Mouse (Mus musculus) limb, embryonic 10.5 days (tissue): Measurements from ENCODE around the gene Ccdc155. TPM values are rescaled to one million over a fixed set of nuclear protein-coding genes. Genes with fewer than 3 reads are reported as not detected.
A peak's percentile ranks its signal among the peaks of the same experiment; 100 is the strongest.

Experiments used
- DNase-seq: peaks from one replicate; pipeline ENCODE4 v3.0.0-alpha.2; 2017; ENCODE audit warnings: low spot score
- H3K27ac ChIP-seq: fragments of 300-500 bp; sonication (generic); 2 replicates; pipeline ENCODE4 v1.5.1; 2016; ENCODE audit warnings: mild to moderate bottlenecking
- H3K27me3 ChIP-seq: fragments of 300-500 bp; sonication (generic); 2 replicates; pipeline ENCODE4 v1.6.1; 2016; ENCODE audit warnings: low read depth, mild to moderate bottlenecking; ENCODE audit not compliant: poor library complexity, severe bottlenecking
- H3K36me3 ChIP-seq: fragments of 300-500 bp; sonication (generic); 2 replicates; pipeline ENCODE4 v1.6.1; 2016; ENCODE audit warnings: mild to moderate bottlenecking, moderate library complexity
- H3K4me1 ChIP-seq: fragments of 300-500 bp; sonication (generic); 2 replicates; pipeline ENCODE4 v1.6.1; 2016
- H3K4me3 ChIP-seq: fragments of 300-500 bp; sonication (generic); 2 replicates; pipeline ENCODE4 v1.5.1; 2016; ENCODE audit warnings: mild to moderate bottlenecking, moderate library complexity
- H3K9me3 ChIP-seq: fragments of 300-500 bp; sonication (generic); replicated peaks from 2 replicates; pipeline ENCODE4 v1.6.1; 2016; ENCODE audit warnings: mild to moderate bottlenecking
- WGBS: fragments of 180-500 bp; shearing (Covaris S2); methylation state at CpG from one replicate; pipeline ENCODE4 v1.1.7; 2016; 5-methylcytosine and 5-hydroxymethylcytosine counted together
- polyA plus RNA-seq: library from polyadenylated mRNA; unstranded; fragments of >200 nt; fragmentation: Nextera tagmentation; extraction: Ambion mirVana; gene quantifications from 2 replicates; pipeline ENCODE4 v1.2.1, GENCODE M21; 2016

Gene Ccdc155
- polyA plus RNA-seq, 1 experiment from 2014 or later = 0.68 TPM

DNA sequence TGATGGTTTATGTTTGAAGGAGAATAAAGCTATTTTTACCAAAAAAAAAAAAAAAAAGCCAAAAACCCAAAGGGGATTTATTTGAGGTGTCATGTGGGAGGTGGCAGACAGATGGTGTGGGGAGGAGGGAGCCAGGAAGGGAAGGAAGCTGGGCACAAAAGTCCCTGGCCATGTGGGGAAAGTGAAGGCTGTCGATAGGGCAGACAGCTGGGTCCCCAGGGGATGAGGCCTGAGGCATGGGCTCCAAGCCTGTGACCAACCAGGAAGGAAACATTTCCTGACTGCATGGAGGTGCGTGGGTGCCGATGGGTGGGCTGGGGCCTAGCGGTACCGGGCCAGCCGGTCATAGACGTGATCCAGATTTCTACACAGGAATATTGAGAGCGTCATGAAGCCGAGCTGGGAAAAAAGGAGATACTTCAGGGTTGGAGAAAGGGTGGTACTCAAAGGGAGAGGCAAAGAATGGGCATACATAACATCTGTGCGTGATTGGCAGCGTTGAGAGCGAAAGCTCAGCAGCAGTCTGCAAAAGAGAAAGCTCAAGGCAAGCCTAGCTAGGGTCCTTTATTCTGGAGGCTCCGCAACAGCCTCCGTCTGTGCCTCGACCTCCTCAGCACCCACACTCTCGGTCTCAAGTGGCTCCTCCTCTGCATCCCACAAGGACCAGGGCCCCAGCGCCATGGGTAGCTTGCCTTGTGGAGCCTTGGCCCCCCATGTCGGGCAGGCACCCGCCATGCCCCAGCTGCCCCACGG is 29.1 kb upstream of the Ccdc155 start:
- 26% methylated on average over 20 of the region's 20 CpGs for WGBS
- H3K4me3 ChIP-seq = peak overlapping the region; percentile 29

GRCm38 (mm10) chr7:45232716-45233465 is 28.2 kb upstream of the Ccdc155 start:
- peaks cover 62% of the 10 kb centered on the region for H3K36me3 ChIP-seq
- peak; percentile 33 for DNase-seq
- H3K4me3 ChIP-seq = no peak overlapping the region
- peaks cover 55% of the 10 kb centered on the region for H3K4me1 ChIP-seq
- peaks cover 23% of the 10 kb centered on the region for H3K27me3 ChIP-seq
- 66% methylated on average over 13 of the region's 13 CpGs for WGBS
- H3K27ac ChIP-seq = no peak overlapping the region
- no peaks in the 10 kb centered on the region for H3K9me3 ChIP-seq

More for the DNA sequence above, 29.1 kb upstream of the Ccdc155 start:
- Histone ChIP-seq H3K27ac (peak overlapping the region; percentile 77), H3K27me3 (peaks cover 32% of the 10 kb centered on the region), H3K9me3 (no peaks in the 10 kb centered on the region), H3K36me3 (peaks cover 54% of the 10 kb centered on the region), H3K4me1 (peaks cover 58% of the 10 kb centered on the region)
- peak; percentile 64 for DNase-seq

DNA sequence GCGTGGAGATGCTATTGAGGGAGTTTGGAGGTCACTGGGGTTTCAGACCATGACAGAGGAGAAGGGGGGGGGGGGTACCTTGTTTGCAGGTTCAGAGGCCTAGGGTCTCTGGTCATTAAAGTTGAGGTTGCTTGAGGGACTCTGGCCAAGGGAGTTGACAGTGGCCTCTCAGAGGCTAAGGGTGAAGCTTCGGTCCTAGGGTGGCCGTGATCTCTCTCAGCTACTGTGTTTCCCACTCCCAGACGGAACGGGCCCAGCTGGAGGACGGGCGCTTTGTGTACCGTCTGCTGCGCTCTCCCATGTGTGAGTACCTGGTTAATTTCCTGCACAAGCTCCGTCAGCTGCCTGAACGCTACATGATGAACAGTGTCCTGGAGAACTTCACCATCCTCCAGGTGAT is 27.2 kb upstream of the Ccdc155 start:
- H3K36me3 ChIP-seq = peaks cover 72% of the 10 kb centered on the region
- WGBS = 88% methylated on average over 11 of the region's 11 CpGs
- peaks cover 14% of the 10 kb centered on the region for H3K27me3 ChIP-seq
- peaks cover 52% of the 10 kb centered on the region for H3K4me1 ChIP-seq
- H3K27ac ChIP-seq = no peak overlapping the region
- H3K4me3 ChIP-seq = no peak overlapping the region
- peak; percentile 31 for DNase-seq
- H3K9me3 ChIP-seq = no peaks in the 10 kb centered on the region

DNA sequence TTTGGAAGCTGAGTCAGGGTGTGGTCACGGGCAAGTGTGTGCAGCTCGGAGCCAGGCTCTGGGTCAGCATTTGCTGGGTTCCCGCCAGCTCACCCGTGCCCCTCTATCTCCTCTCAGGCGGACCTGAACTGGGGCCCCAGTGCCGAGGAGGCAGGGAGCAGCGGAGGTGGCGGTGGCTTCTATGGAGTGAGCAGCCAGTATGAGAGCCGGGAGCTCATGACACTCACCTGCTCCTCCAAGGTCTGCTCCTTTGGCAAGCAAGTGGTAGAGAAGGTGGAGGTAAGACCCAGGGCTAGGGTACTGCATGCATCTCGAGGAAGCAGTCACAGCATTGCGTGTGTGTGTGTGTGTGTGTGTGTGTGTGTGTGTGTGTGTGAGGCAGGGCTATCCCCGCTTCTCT is 26.5 kb upstream of the Ccdc155 start:
- Histone ChIP-seq H3K36me3 (peaks cover 79% of the 10 kb centered on the region), H3K27me3 (peaks cover 6% of the 10 kb centered on the region), H3K9me3 (no peaks in the 10 kb centered on the region), H3K27ac (no peak overlapping the region), H3K4me3 (no peak overlapping the region), H3K4me1 (peaks cover 50% of the 10 kb centered on the region)
- DNase-seq = peak; percentile 32
- WGBS = 92% methylated on average over 12 of the region's 12 CpGs

DNA sequence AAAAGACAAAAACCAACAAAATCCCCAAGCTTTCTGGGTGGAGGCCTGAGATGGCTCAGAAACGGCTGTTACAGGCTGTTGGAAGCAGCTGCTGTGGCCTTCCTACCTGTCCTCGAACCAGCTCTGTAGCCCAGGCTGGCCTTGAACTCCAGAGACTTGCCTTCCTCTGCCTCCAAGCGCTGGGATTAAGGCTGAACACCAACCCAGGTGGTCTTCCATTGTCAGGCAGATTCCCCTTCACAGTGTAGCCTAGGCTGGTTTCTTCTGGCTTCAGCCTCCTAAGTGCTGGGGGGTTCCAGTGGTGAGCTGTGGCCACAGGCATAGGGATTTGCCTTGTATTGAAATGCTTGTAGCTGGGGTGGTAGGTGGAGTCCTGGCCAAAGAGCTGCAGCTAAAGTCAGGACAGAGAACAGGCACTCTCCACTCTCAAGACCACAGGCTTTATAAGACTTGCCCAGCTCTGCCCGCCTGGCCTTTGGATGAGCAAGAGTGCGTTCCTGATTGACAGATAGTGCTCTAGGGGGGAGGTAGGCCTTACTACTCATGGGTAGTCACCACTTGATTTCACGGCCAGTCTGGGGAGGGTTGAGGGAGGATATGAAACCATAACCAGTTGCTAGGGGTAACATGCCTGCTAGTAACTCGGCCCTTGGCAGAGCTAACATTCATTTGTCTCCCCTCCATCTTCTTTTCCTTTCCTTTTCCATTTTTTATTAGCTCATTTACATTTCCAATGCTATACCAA is 24.9 kb upstream of the Ccdc155 start:
- Histone ChIP-seq H3K9me3 (no peaks in the 10 kb centered on the region), H3K27ac (no peak overlapping the region), H3K36me3 (peaks cover 95% of the 10 kb centered on the region), H3K4me3 (no peak overlapping the region), H3K4me1 (peaks cover 35% of the 10 kb centered on the region), H3K27me3 (no peaks in the 10 kb centered on the region)
- 90% methylated on average over 7 of the region's 7 CpGs for WGBS
- DNase-seq = peak; percentile 27

DNA sequence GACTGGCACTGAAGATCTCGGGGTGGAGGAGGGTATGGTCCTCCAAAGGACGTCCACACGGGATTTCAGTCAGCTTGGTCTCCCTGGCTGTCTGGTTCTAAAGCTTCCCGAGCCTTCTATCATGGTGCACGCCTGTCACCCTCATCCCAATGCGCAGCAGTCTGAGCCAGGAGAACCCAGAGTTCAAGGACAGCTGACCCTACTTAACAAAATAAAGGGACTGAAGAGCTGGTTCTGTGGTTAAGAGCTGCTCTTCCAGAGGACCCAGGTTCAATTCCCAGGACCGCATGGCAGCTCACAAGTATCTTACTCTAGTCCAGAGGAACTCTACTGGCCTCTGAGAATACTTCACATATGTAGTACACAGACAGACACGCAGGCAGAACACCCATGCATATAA is 24.4 kb upstream of the Ccdc155 start:
- Histone ChIP-seq H3K9me3 (no peaks in the 10 kb centered on the region), H3K27me3 (no peaks in the 10 kb centered on the region), H3K36me3 (peaks cover 98% of the 10 kb centered on the region), H3K27ac (no peak overlapping the region), H3K4me3 (no peak overlapping the region), H3K4me1 (peaks cover 30% of the 10 kb centered on the region)
- 93% methylated on average over 8 of the region's 8 CpGs for WGBS
- DNase-seq = peak; percentile 28

- Histone ChIP-seq H3K9me3 (no peaks in the 10 kb centered on the region), H3K4me1 (peaks cover 25% of the 10 kb centered on the region), H3K27ac (no peak overlapping the region), H3K36me3 (peaks cover 98% of the 10 kb centered on the region), H3K27me3 (no peaks in the 10 kb centered on the region), H3K4me3 (no peak overlapping the region)
- WGBS = 96% methylated on average over 18 of the region's 18 CpGs
- peak; percentile 28 for DNase-seq
These were observed 23.9 kb upstream of the Ccdc155 start for GRCm38 (mm10) chr7:45228548-45228947.

DNA sequence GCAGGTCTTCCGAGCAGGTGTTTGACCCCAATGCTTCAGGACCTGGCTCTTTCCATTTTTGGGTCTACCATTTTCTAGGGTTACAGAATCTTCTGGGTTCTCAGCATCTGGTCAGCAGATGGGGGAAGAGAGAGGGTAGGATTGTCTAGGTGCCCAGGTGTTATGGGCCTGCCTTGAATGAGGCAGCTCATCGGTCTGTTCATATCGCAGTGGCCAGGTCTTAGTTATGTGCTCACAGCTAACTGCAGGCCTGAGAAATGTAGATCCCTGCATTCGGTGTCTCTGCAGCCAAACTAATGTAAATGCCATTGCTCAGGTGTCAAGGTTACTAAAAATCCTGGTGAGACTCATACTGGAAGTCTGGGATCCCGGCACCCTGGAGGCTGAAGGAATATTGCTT is 21.7 kb upstream of the Ccdc155 start:
- Histone ChIP-seq H3K27me3 (no peaks in the 10 kb centered on the region), H3K36me3 (peaks cover 98% of the 10 kb centered on the region), H3K4me1 (peaks cover 6% of the 10 kb centered on the region), H3K27ac (no peak overlapping the region), H3K9me3 (no peaks in the 10 kb centered on the region), H3K4me3 (no peak overlapping the region)
- DNase-seq = no peak
- WGBS = 95% methylated on average over 5 of the region's 5 CpGs

DNA sequence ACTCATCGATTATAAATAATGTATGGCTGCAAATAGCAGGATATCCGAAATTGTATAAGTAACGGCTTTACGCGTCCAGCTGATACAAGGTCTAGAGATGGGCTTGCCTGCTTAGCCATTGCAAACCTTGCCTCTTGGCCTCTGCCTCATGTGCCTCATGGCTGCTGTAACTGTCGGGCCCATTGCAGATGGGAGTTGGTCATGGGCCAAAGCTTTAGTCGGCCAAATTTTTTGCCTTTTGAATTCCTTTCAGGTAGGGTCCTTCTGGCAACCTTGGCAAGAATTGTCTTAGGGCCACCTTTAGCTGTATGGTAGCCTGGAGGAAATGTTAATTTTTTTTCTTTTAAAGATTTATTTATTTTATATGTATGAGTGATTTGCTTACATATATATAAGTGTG is 20.1 kb upstream of the Ccdc155 start:
- Histone ChIP-seq H3K4me1 (peaks cover 8% of the 10 kb centered on the region), H3K27me3 (no peaks in the 10 kb centered on the region), H3K9me3 (no peaks in the 10 kb centered on the region), H3K27ac (no peak overlapping the region), H3K4me3 (no peak overlapping the region; the same call in 1 of the 2 replicates), H3K36me3 (peaks cover 100% of the 10 kb centered on the region)
- 94% methylated on average over 7 of the region's 7 CpGs for WGBS
- DNase-seq = peak; percentile 27

- DNase-seq = no peak
- WGBS = 92% methylated on average over 2 of the region's 2 CpGs
- peaks cover 97% of the 10 kb centered on the region for H3K36me3 ChIP-seq
- H3K27me3 ChIP-seq = no peaks in the 10 kb centered on the region
- H3K27ac ChIP-seq = no peak overlapping the region
- H3K9me3 ChIP-seq = no peaks in the 10 kb centered on the region
- H3K4me1 ChIP-seq = peaks cover 37% of the 10 kb centered on the region
- no peak overlapping the region for H3K4me3 ChIP-seq
These were observed 17.0 kb upstream of the Ccdc155 start for GRCm38 (mm10) chr7:45221680-45222079.

DNA sequence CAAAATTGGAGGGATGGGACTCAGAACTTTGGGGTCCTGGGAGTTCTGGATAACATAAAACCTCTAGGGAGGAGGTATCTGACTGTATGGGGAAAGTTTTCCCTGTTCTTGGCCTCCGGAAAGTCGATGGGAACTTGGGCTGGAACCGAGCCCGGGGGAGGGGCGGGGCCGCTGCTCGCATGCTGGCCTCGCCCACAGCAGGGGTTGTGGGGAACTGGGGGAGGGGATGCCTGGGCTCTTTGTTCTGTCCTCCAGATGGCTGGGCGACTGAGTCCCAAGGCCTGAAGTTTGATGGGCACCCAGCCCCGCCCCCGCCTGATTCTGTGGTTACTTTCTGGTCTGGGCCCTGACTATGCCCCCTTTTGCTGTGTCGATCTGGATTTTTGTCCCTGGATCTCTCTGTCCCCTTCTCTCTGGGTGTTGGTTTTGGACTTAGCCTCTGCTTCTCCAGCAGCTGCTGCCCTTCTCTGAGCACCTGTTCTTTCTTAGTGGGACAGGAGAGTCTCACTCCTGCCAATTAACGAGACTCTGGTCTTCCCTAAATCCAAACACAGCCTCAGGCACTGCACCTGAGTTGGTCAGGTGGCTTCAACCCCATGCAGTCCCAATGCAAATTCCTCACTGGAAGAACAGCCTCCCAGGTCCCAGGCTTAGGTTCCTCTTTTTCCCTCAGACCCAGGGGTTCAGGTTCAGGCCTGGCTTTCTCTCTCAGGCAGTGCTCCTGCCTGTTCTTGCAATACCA is 11.9 kb upstream of the Ccdc155 start:
- H3K27ac ChIP-seq = peak overlapping the region; percentile 100
- no peaks in the 10 kb centered on the region for H3K9me3 ChIP-seq
- H3K4me1 ChIP-seq = peaks cover 55% of the 10 kb centered on the region
- 2% methylated on average over 13 of the region's 13 CpGs for WGBS
- DNase-seq = peak; percentile 96
- H3K27me3 ChIP-seq = peaks cover 19% of the 10 kb centered on the region
- peaks cover 47% of the 10 kb centered on the region for H3K36me3 ChIP-seq
- H3K4me3 ChIP-seq = peak overlapping the region; percentile 98

GRCm38 (mm10) chr7:45215673-45216441 is 11.2 kb upstream of the Ccdc155 start, which contains the start of gene Tead2:
Gene Tead2 (plus strand): TSS chr7:45215753.
- H3K27ac ChIP-seq = peak within 1 kb of the TSS; percentile 100
- H3K4me1 ChIP-seq = peaks cover 54% of the 10 kb centered on the region
- WGBS = under 1% methylated on average over 54 of the region's 55 CpGs
- DNase-seq = peak; percentile 87
- peaks cover 39% of the 10 kb centered on the region for H3K36me3 ChIP-seq
- H3K27me3 ChIP-seq = peaks cover 27% of the 10 kb centered on the region
- peak within 1 kb of the TSS; percentile 98 for H3K4me3 ChIP-seq
- H3K9me3 ChIP-seq = no peaks in the 10 kb centered on the region
